Mouse (Mus musculus) ES-E14 (cell line): ENCODE data around the gene Stt3b.

Experiments used
- CHD2 ChIP-seq: IDR thresholded peaks from 2 replicates; pipeline ENCODE4 v1.6.1; 2014; ENCODE audit warnings: mild to moderate bottlenecking, low read depth, low read length, inconsistent platforms
- HCFC1 ChIP-seq: IDR thresholded peaks from 2 replicates; pipeline ENCODE4 v1.6.1; 2012; ENCODE audit warnings: low read length, inconsistent platforms, borderline replicate concordance; ENCODE audit not compliant: insufficient read depth
- ZC3H11A ChIP-seq: IDR thresholded peaks from 2 replicates; pipeline ENCODE4 v1.6.1; 2012; ENCODE audit warnings: low read depth, mild to moderate bottlenecking, inconsistent platforms, low read length, borderline replicate concordance

GRCm38 (mm10) chr9:115229145-115229544, 81.1 kb downstream of the Stt3b start:
- no peak for TF ChIP-seq HCFC1
- no peak for TF ChIP-seq CHD2
- no peak for TF ChIP-seq ZC3H11A
